Mouse (Mus musculus) adrenal gland, adult 2 months (tissue): ENCODE results near the gene Cks2. TPM values are rescaled to one million over a fixed set of nuclear protein-coding genes. Genes with fewer than 3 reads are reported as not detected.
"Not testable (repeated sequence)": the region's sequence is repeated elsewhere in the genome, so short reads cannot be mapped to it uniquely, and the experiment has no call there.

Source experiments
- DNase-seq: peaks from one replicate; pipeline ENCODE4 v3.0.0; 2021
- polyA plus RNA-seq: library from polyadenylated mRNA; depleted of rRNA; stranded (reverse); fragments of >200 nt; gene quantifications from 2 replicates; pipeline ENCODE4 v1.2.3, GENCODE M21; 2012
- total RNA-seq, 2 experiments: library from RNA; stranded (reverse); gene quantifications; 2 replicates each; pipeline ENCODE4 v1.2.3; 2021

The Cks2 gene
- total and polyA plus RNA-seq, 3 experiments: 6.9 to 7.2 (median 6.9) TPM

GRCm38 (mm10) chr13:51638958-51639357 is 6.1 kb upstream of the Cks2 start:
- no peak for DNase-seq

DNA sequence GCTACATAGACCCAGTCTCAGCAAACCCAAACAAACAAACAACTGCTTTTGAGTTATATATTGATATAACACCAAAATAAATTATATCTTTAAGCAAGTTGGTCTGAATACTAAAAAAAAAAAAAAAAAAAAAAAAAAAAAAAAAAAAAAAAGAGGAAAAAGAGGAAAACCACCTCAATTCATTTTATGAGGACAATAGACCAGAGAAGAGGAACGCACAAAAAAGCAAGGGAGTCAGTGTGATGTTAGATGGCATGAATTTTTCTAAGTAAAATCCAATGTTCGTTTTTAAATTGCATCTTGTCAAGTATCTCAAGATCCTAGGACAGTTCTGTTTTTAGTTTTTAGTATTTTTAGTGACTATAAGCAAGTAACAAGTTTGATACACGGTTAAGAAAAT is 3.6 kb upstream of the Cks2 start:
- no peak for DNase-seq

- DNase-seq: no peak
Observed at GRCm38 (mm10) chr13:51642171-51642778, 2.8 kb upstream of the Cks2 start.

GRCm38 (mm10) chr13:51643924-51644828 is 856 bp upstream of the Cks2 start:
- peak; percentile 14 for DNase-seq

- DNase-seq: peak; percentile 17
Observed at GRCm38 (mm10) chr13:51645872-51646271, 840 bp downstream of the Cks2 start.

GRCm38 (mm10) chr13:51646362-51647027 is 1.5 kb downstream of the Cks2 start:
- DNase-seq: no peak

DNA sequence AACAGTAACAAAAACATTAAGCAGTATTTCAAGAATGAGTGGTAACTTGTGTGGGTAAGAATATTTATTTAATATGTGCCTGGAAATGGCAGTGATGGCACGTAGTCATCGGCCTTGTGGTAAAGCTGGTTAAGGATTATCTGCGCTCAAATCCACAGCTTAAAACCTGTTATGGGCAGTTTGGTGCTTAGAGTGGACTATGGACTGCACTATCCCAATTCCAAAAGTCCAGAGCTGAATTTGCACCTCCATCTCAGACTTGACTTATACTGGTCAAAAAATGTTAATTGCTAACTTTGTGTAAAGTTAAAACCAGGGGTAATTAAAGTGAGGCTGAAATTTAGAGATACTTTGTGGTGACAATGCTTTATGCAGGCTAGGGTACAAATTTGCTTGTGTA is 2.7 kb downstream of the Cks2 start:
- DNase-seq: no peak

DNA sequence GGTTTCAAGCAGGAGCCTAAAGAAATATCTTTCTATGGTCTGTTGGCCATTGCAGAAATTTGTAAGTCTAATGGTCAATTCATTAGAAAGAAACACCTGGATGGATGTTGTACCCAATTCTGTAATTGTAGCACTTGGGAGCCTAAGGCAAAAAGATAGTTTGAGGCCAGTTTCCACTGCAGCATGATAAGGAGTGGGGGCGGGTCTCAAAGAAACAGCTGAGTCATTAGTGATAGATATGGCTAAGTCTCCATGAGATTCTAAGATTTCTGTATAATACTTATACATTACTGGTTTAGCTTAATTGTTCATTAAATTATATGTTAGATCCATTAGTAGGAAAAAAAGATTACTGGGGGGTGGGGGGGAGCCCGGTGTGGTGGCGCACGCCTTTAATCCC is 3.2 kb downstream of the Cks2 start:
- DNase-seq: no peak

DNA sequence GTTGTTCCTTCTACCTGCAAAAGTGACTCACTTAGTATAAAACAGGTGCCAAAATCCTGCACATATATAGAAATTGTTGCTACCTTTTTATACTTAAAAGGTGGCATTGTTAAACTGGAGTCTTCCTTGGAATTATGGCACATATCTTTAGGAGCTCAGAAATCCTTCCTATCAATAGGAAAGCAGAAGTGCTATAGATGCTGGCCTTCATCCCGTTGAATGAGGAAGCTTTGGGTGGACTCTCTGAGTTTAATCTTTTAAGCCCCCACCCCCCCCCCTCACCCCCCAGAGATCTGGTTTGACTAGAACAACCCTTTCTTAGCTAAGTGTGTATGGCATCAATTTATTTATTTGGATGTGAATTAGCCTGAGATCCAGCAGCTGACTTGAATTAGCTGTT is 4.7 kb downstream of the Cks2 start:
- no peak for DNase-seq

DNA sequence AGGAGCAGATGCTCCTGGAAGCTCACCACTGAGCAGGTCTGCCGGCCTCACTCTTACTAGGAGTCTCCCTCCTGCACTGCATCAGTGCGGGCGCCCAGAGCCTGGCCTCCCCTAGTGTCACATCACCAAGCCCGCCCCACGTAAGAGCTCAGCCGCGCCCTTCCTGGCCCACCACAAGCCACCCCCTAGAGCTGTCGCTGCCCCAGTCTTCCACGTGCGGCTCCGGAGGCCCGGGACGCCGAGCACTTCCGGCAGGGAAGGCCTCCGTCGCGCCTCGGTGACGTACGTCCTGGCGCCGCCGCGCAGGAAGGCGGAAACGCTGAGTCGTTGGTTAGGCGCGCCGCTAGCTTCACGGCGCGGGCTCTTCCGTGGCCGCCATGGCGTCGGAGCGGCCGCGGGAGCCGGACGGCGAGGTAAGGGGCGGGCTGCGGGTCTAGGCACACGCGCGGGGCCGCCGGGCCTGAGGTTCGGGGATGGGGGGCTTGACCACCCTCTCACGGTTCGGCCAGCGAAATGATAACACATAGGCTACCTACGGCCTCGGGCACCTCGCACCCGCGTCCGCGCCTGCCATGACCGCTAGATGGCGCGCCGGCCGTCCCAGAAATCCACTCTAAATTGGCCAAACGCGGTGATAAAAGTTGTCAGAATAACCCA is 6.5 kb downstream of the Cks2 start, which contains the start of gene Secisbp2:
Gene Secisbp2 (plus strand): TSS at position 290 of the 657 bp plus-strand sequence.
- DNase-seq: peak; percentile 96

- no peak for DNase-seq
Observed at GRCm38 (mm10) chr13:51653159-51653558, 8.1 kb downstream of the Cks2 start.

DNA sequence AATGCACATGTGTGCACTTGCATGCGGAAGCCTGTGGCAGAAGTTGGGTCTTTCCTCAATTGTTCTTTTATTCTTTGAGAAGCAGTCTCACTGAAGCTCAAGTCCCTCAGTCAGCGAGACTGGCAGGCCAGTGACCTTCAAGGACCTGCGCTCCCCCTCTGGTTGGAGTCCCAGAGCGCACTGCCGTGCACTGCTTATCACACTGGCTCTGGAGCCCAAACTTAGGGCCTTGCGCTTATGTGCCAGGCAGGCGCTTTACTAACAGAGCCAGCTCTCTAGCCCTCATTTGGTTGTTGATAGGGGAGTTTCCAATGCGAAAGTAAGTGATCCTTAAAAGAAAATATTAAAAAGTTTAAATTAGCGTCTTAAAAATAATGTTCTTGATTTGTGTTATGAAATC is 8.9 kb downstream of the Cks2 start:
- no peak for DNase-seq

- no peak for DNase-seq
Observed at GRCm38 (mm10) chr13:51656516-51657235, 11.6 kb downstream of the Cks2 start.

GRCm38 (mm10) chr13:51658094-51658493 is 13.1 kb downstream of the Cks2 start:
- DNase-seq: no peak

DNA sequence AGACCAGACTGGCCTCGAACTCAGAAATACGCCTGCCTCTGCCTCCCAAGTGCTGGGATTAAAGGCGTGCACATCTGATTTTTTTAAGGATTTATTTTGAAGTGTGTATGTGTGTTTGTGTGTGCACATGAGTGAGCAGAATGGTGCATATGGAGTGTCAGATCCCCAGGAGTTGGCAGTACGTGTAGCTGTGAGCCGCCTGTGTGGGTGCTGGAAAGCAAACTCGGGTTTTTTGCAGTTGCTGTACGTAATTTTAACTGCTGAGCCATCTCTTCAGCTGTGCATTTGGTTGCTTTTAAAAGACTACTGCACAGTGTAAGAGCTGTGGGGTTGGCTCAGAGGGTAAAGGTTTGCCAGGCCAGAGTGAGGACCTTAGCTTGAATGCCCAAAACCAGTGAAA is 14.5 kb downstream of the Cks2 start:
- DNase-seq: no peak

- no peak for DNase-seq
Observed at GRCm38 (mm10) chr13:51663561-51663960, 18.5 kb downstream of the Cks2 start.

DNA sequence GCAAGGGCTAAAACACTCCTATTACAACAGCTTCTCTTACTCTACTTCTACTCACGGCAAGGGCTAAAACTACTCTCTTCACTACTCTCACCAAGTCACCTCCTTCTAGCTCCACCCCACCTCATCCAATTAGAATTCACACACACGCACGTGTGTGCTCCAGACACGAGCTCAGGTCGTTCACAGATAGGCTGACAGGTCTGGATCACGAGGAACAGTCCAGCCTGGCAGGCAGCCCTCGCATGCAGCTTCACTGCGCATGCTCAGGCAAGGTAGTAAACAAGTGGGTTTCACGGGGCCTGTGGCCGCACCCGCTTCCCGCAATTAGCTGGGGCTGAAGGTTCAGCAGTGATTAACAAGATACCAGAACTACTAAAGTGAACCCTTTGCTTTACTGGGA is 23.2 kb downstream of the Cks2 start:
- DNase-seq: not testable (repeated sequence)

DNA sequence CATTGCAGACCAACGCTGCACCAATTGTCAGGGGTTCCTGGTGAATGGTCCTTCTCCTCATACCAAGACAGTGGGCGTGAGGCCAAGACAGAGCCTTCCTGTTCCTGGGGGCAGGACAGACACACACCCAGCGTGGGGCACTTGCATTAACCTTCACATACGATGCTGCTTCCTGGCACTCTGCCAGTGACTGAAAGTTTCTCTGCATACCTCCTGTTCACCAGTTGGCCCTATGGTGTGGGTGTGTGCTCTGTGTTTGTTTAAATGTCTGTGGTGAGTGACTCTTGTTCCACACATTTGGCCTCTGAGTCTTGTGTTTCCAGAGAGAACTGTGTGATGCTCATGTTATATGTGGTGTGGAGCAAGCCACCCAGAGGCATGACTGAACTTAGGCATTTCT is 31.6 kb downstream of the Cks2 start:
- DNase-seq: no peak

DNA sequence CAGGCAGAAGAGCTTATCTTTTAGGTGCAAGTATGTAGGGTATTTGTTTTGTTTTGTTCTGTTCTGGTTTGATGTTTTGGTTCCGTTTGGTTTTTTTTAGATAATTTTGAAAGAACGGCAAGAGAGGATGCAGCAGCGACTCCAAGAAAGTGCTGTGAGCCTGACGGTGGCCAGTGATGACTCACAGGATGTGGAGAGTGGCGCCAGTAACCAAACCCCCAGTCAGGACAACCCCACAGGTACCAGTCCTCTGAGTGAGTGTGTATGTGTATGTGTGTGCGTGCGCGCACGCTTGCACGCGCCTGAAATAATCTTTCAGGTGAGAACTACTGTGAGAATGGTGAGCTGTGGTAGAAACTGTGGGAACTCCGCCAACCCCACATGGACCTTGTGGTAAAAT is 32.0 kb downstream of the Cks2 start:
- no peak for DNase-seq

- DNase-seq: no peak
Observed at GRCm38 (mm10) chr13:51677630-51678185, 32.7 kb downstream of the Cks2 start.

- DNase-seq: no peak
Observed at GRCm38 (mm10) chr13:51678687-51679086, 33.7 kb downstream of the Cks2 start.
